Mouse (Mus musculus) brain, embryonic 14.5 days (tissue): ENCODE data around the gene Qrich2.

Experiments
- CTCF ChIP-seq: fragments of 200-500 bp; IDR thresholded peaks from 2 replicates; pipeline ENCODE4 v1.5.1; 2012; ENCODE audit warnings: inconsistent platforms, mild to moderate bottlenecking, moderate library complexity, borderline replicate concordance; ENCODE audit not compliant: insufficient read depth, insufficient read length; ENCODE audit errors: extremely low read depth
- POLR2A ChIP-seq: fragments of 200-500 bp; IDR thresholded peaks from 2 replicates; pipeline ENCODE4 v1.6.1; 2012; ENCODE audit warnings: mild to moderate bottlenecking, inconsistent platforms, borderline replicate concordance; ENCODE audit not compliant: poor library complexity, insufficient read depth, insufficient read length, severe bottlenecking; ENCODE audit errors: extremely low read depth

GRCm38 (mm10) chr11:116412904-116413630 is 53.0 kb downstream of the Qrich2 start, which contains the start of gene Rnf157:
- TF ChIP-seq CTCF (no peak), POLR2A (peak; percentile 88)
